Comparison of ENCODE assay signal across 8 mouse cellular contexts in genomic region chrX:153724400-153724799, GRCm38 (mm10). TPM values are rescaled to one million over a fixed set of nuclear protein-coding genes. Genes with fewer than 3 reads are reported as not detected.
DNase-seq lines count a peak whose midpoint lies in the region; ATAC-seq and TF ChIP-seq lines count a peak whose summit lies in the region.

No protein-coding gene starts in this region.

- peak overlapping the region; percentile 6 to 59; a peak in 3 of 4 replicates for H3K4me3 ChIP-seq in heart, embryonic 14.5 days (ENCODE audit: control insufficient read depth in 1 of 2, insufficient read depth in 1 of 2, low read depth in 1 of 2, low read length in 2 of 2)
- peak overlapping the region; percentile 46 for H3K4me3 ChIP-seq in forebrain, embryonic 14.5 days (ENCODE audit: low read depth, low read length)
- H3K4me3 ChIP-seq in liver, embryonic 16.5 days (ENCODE audit: low read depth, low read length), result peak overlapping the region; percentile 22; the same call in 1 of the 2 replicates
- H3K4me3 ChIP-seq in thymus, adult 2 months (ENCODE audit: control insufficient read depth, insufficient read depth, low read length), result no peak overlapping the region

- H3K27ac ChIP-seq in heart, embryonic 14.5 days (replicated peaks in 1 of 2; ENCODE audit: control insufficient read depth in 1 of 2, insufficient read depth in 1 of 2, low read depth in 2 of 2, low read length in 2 of 2), result no peak overlapping the region
- peak overlapping the region; percentile 46; the same call in 1 of the 2 replicates for H3K27ac ChIP-seq in forebrain, embryonic 14.5 days (ENCODE audit: low read depth, low read length)
- no peak overlapping the region for H3K27ac ChIP-seq in liver, embryonic 16.5 days (ENCODE audit: low read length)
- no peak overlapping the region for H3K27ac ChIP-seq in thymus, adult 2 months (ENCODE audit: control insufficient read depth, insufficient read depth, low read length)

- ATAC-seq in heart, embryonic 14.5 days (ENCODE audit: insufficient number of reproducible peaks, insufficient read depth, low FRiP score, low read depth), result no peak
- peak; percentile 49; the same call in 1 of the 2 replicates for ATAC-seq in forebrain, embryonic 14.5 days
- ATAC-seq in liver, embryonic 16.5 days (ENCODE audit: low read depth), result no peak

- H3K27me3 ChIP-seq in heart, embryonic 14.5 days (ENCODE audit: control insufficient read depth, insufficient read depth, low read length), result no peaks in the 10 kb centered on the region
- H3K27me3 ChIP-seq in forebrain, embryonic 14.5 days (replicated peaks; ENCODE audit: control insufficient read depth, insufficient read depth, low read length), result no peaks in the 10 kb centered on the region
- H3K27me3 ChIP-seq in liver, embryonic 16.5 days (ENCODE audit: control insufficient read depth, insufficient read depth, low read depth, low read length), result no peaks in the 10 kb centered on the region
- no peaks in the 10 kb centered on the region for H3K27me3 ChIP-seq in thymus, adult 2 months (ENCODE audit: control insufficient read depth, insufficient read depth, low read length)

- no peak for TF ChIP-seq CTCF in thymus, adult 2 months (IDR thresholded peaks at IDR 0.05; ENCODE audit: borderline replicate concordance, control insufficient read depth, extremely low read depth, insufficient read depth, low read length, poor library complexity)

- no peaks in the 10 kb centered on the region for H3K36me3 ChIP-seq in heart, embryonic 14.5 days (ENCODE audit: control insufficient read depth, insufficient read depth, low read length)
- no peaks in the 10 kb centered on the region for H3K36me3 ChIP-seq in forebrain, embryonic 14.5 days (ENCODE audit: control insufficient read depth, insufficient read depth, low read length)
- no peaks in the 10 kb centered on the region for H3K36me3 ChIP-seq in liver, embryonic 16.5 days (ENCODE audit: control insufficient read depth, insufficient read depth)
- no peaks in the 10 kb centered on the region for H3K36me3 ChIP-seq in thymus, adult 2 months (ENCODE audit: control insufficient read depth, insufficient read depth, low read length)

- no peak for DNase-seq in heart, adult 8-10 months (ENCODE audit: low spot score)
- DNase-seq in MN1 (ENCODE audit: low spot score), result peak; percentile 26
- DNase-seq in forebrain, embryonic 14.5 days (ENCODE audit: low spot score), result peak; percentile 68
- no peak for DNase-seq in urinary bladder, adult 2 months (ENCODE audit: low spot score)
- DNase-seq in frontal cortex, postnatal 36 days (ENCODE audit: low spot score in 2 of 2), result no peak
- no peak for DNase-seq in thymus, adult 2 months

- H3K9me3 ChIP-seq in heart, embryonic 14.5 days (ENCODE audit: control insufficient read depth, low read length), result no peaks in the 10 kb centered on the region
- H3K9me3 ChIP-seq in forebrain, embryonic 14.5 days (replicated peaks; ENCODE audit: control insufficient read depth, low read length), result no peaks in the 10 kb centered on the region
- no peaks in the 10 kb centered on the region for H3K9me3 ChIP-seq in liver, embryonic 16.5 days (replicated peaks; ENCODE audit: control insufficient read depth, low read length)

- H3K4me1 ChIP-seq in heart, embryonic 14.5 days (ENCODE audit: control insufficient read depth in 2 of 2, insufficient read depth in 2 of 2, low read length in 2 of 2), result no peaks in the 10 kb centered on the region
- H3K4me1 ChIP-seq in forebrain, embryonic 14.5 days (ENCODE audit: control insufficient read depth, insufficient read depth, low read length), result no peaks in the 10 kb centered on the region
- no peaks in the 10 kb centered on the region for H3K4me1 ChIP-seq in liver, embryonic 16.5 days (ENCODE audit: control insufficient read depth, low read depth, low read length)
- H3K4me1 ChIP-seq in thymus, adult 2 months (replicated peaks; ENCODE audit: control insufficient read depth, insufficient read depth, low read length), result no peaks in the 10 kb centered on the region

- WGBS in heart, embryonic 14.5 days, result 43% methylated on average over 3 of the region's 3 CpGs
- WGBS in forebrain, embryonic 14.5 days, result 35% methylated on average over 3 of the region's 3 CpGs
- 49% methylated on average over 3 of the region's 3 CpGs for WGBS in liver, embryonic 16.5 days (ENCODE audit: insufficient replicate concordance)
- WGBS in thymus, adult 2 months, result 82% methylated on average over 3 of the region's 3 CpGs

- peak overlapping the region; percentile 68 for H3K4me2 ChIP-seq in heart, embryonic 14.5 days (ENCODE audit: low read length)
- peak overlapping the region; percentile 51 for H3K4me2 ChIP-seq in forebrain, embryonic 14.5 days (ENCODE audit: low read length)
- H3K4me2 ChIP-seq in liver, embryonic 16.5 days (ENCODE audit: low read depth, low read length), result peak overlapping the region; percentile 49

- TF ChIP-seq POLR2A in thymus, adult 2 months (IDR thresholded peaks at IDR 0.05; ENCODE audit: control insufficient read depth, extremely low read depth, insufficient read depth, low read length, poor library complexity), result no peak

- H3K9ac ChIP-seq in heart, embryonic 14.5 days (ENCODE audit: low read length), result no peak overlapping the region
- H3K9ac ChIP-seq in forebrain, embryonic 14.5 days (ENCODE audit: low read length), result peak overlapping the region; percentile 47
- no peak overlapping the region for H3K9ac ChIP-seq in liver, embryonic 16.5 days (ENCODE audit: low read depth, low read length)

RNA-seq across cellular contexts. Expression of gene Nbdy, which starts 1.0 kb away (rescaled TPM):
- 88.5 and 99.3 TPM in 2 replicates for polyA plus RNA-seq in heart, embryonic 14.5 days (2014; fragmentation: Nextera tagmentation; extraction: Ambion mirVana)
- total RNA-seq in heart, adult 8-10 months (2022), result 10 to 100 TPM; 18.4 to 33.8 (median 24.7) TPM
- polyA plus RNA-seq in forebrain, embryonic 14.5 days (2014; fragmentation: Nextera tagmentation; extraction: Ambion mirVana), result 118 and 127 TPM in 2 replicates
- 14.8 and 16.8 TPM in 2 replicates for polyA plus RNA-seq in liver, embryonic 16.5 days (2015; fragmentation: Nextera tagmentation; extraction: Ambion mirVana)
- 74.3 and 85.3 TPM in 2 replicates for polyA plus RNA-seq in urinary bladder, adult 2 months (2012; rRNA removed)
- 45.9 and 47.9 TPM in 2 replicates for polyA plus RNA-seq in thymus, adult 2 months (2012; rRNA removed)

RNA-seq across cellular contexts. Expression of gene Kctd12b, which starts 28.2 kb away (rescaled TPM):
- polyA plus RNA-seq in heart, embryonic 14.5 days (2014; fragmentation: Nextera tagmentation; extraction: Ambion mirVana), result 4.5 and 5.3 TPM in 2 replicates
- total RNA-seq in heart, adult 8-10 months (2022), result 1 to 10 TPM; 5.2 to 8.5 (median 7.1) TPM
- 2.1 and 2.5 TPM in 2 replicates for polyA plus RNA-seq in forebrain, embryonic 14.5 days (2014; fragmentation: Nextera tagmentation; extraction: Ambion mirVana)
- polyA plus RNA-seq in liver, embryonic 16.5 days (2015; fragmentation: Nextera tagmentation; extraction: Ambion mirVana), result 0.63 TPM in 2 replicates
- polyA plus RNA-seq in urinary bladder, adult 2 months (2012; rRNA removed), result 9.7 and 11.4 TPM in 2 replicates
- polyA plus RNA-seq in thymus, adult 2 months (2012; rRNA removed), result 1.0 and 1.4 TPM in 2 replicates

Comparison
In these comparisons a context has a peak if more than half of its experiments do, and no peak if none do; other contexts are left out.
1. DNase-seq: peak in MN1 (single experiment) and forebrain, embryonic 14.5 days (single experiment); none in heart, adult 8-10 months (single experiment), urinary bladder, adult 2 months (single experiment), frontal cortex, postnatal 36 days (0 of 2) and thymus, adult 2 months (single experiment).
2. Peak in every context shown above with its lines, with median percentiles within 50 percentile points of each other: H3K4me2 ChIP-seq.